In the genomic region with DNA sequence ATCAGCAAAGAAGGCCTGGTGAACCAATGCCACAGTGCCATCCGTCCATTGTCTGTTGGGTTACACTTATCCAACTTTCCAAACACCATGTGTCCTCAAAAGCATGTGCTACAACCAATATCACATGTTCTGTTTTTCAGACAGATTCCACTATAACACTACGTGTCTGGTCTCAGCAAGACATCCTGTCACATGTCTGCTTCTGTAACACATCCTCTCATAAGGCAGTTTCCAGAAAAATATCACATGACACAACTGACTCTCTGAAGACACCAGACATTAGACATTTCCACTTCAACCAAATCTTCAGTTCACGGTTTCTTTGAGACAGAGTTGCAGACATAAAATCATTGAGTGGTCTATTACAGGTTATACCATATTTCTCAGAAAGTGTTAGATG, we compare ENCODE assay signal across 21 mouse cellular contexts.
"Had no signal": no experiment of that assay in that cellular context is flagged by ENCODE, and none has a peak within 500 bp of the region (broad histone marks: within the 10 kb centered on the region; RNA-seq: fewer than 3 reads in every experiment).

No protein-coding gene starts in this region.

- H3K4me1 ChIP-seq: liver, embryonic 13.5 days; midbrain, embryonic 10.5 days; midbrain, embryonic 13.5 days; neural tube, embryonic 12.5 days; neural tube, embryonic 15.5 days had no signal

- H3K27me3 ChIP-seq: liver, embryonic 13.5 days; megakaryocyte, embryonic 14.5 days; midbrain, embryonic 13.5 days; neural tube, embryonic 12.5 days; neural tube, embryonic 15.5 days had no signal

- H3K9me3 ChIP-seq: liver, embryonic 13.5 days; megakaryocyte, embryonic 14.5 days; midbrain, embryonic 10.5 days; midbrain, embryonic 13.5 days; neural tube, embryonic 12.5 days; neural tube, embryonic 15.5 days had no signal

- DNase-seq: kidney, adult 9 months; kidney, postnatal 14 days; kidney, postnatal 4 days; layer of hippocampus, adult 9-11 months; liver, embryonic 13.5 days; lung, adult 2 months; right cerebral cortex, adult 18-20 months; right cerebral cortex, postnatal 25 days; spleen, adult 18-20 months; thymus, adult 18-20 months; thymus, postnatal 14 days; thymus, postnatal 4 days had no signal

- H3K4me2 ChIP-seq: liver, embryonic 13.5 days; midbrain, embryonic 13.5 days; neural tube, embryonic 12.5 days; neural tube, embryonic 15.5 days had no signal

- H3K27ac ChIP-seq: layer of hippocampus, adult 2 months; left cerebral cortex, adult 2 months; liver, embryonic 13.5 days; macrophage; midbrain, embryonic 10.5 days; midbrain, embryonic 13.5 days; neural tube, embryonic 12.5 days; neural tube, embryonic 15.5 days had no signal

- H3K9ac ChIP-seq: liver, embryonic 13.5 days; midbrain, embryonic 13.5 days; neural tube, embryonic 12.5 days; neural tube, embryonic 15.5 days had no signal

- ATAC-seq: midbrain, embryonic 13.5 days; midbrain, embryonic 16.5 days had no signal

- H3K36me3 ChIP-seq: liver, embryonic 13.5 days; midbrain, embryonic 10.5 days; midbrain, embryonic 13.5 days; neural tube, embryonic 12.5 days; neural tube, embryonic 15.5 days had no signal

- H3K4me3 ChIP-seq: layer of hippocampus, adult 2 months; left cerebral cortex, adult 2 months; liver, embryonic 13.5 days; megakaryocyte, embryonic 14.5 days; midbrain, embryonic 10.5 days; midbrain, embryonic 13.5 days; neural tube, embryonic 12.5 days; neural tube, embryonic 15.5 days had no signal
